Mouse (Mus musculus) heart, postnatal 25 days (tissue): ENCODE data around the gene 9230112D13Rik. TPM values are rescaled to one million over a fixed set of nuclear protein-coding genes. Genes with fewer than 3 reads are reported as not detected.
A peak's percentile ranks its signal among the peaks of the same experiment; 100 is the strongest.

Experiments used
- DNase-seq: peaks from one replicate; pipeline ENCODE4 v3.0.0; 2022; ENCODE audit warnings: low spot score
- intact Hi-C: fragments of 180-260 bp; cut with DNase I; formaldehyde crosslinking; loops from one replicate; pipeline ENCODE4 v1.15.1; 2025
- total RNA-seq, 2 experiments: library from RNA; stranded (reverse); gene quantifications; 2 replicates each; pipeline ENCODE4 v1.2.3; 2021

Gene 9230112D13Rik
- total RNA-seq, 2 experiments from 2014 or later: not detected

DNA sequence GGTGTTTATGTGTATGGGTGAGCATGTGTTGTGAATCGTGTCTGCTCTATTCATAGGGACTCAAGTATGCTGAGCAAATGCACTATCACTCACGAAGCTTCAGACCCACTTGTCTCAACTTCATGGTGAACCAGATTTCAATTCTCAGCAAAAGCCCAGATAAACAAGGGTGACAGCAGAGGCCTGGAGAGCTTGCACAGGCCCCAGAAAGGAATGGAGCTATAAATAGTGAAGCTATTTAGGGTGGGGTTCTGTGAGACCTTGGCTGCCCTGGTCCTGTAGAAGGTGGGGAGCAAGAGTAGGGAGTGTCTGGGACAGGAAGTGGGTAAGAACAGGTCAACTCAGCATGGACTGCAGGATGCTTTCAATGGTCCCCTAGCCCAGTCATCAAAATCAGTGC, 21.9 kb upstream of the 9230112D13Rik start:
- DNase-seq: no peak

DNA sequence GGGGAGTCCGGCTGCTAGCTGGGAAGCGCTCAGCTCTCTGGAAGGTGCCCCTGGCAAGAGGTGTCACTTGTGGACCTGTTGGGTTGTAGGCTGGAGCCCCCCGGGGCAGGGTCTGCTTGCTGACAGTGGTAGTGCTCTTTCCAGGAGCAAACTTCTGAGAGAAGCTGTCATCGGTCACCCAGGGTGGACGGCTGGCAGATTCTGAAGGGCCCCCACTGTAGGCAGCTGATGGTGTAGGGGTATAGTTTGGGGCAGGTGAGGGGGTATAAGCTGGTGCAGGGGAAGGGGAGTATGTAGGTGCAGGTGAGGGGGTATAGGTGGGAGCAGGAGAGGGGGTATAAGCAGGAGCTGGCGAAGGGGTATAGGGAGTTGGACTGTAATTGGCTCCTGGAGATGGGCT, 21.4 kb upstream of the 9230112D13Rik start:
- intact Hi-C loops: loop anchor here (2.0 kb wide), 1 partner anchor 39 kb away; no protein-coding TSS in a partner anchor
- DNase-seq: no peak

More for the DNA sequence above, 21.9 kb upstream of the 9230112D13Rik start:
- intact Hi-C loops: loop anchor here (2.0 kb wide), 1 partner anchor 40 kb away; no protein-coding TSS in a partner anchor

DNA sequence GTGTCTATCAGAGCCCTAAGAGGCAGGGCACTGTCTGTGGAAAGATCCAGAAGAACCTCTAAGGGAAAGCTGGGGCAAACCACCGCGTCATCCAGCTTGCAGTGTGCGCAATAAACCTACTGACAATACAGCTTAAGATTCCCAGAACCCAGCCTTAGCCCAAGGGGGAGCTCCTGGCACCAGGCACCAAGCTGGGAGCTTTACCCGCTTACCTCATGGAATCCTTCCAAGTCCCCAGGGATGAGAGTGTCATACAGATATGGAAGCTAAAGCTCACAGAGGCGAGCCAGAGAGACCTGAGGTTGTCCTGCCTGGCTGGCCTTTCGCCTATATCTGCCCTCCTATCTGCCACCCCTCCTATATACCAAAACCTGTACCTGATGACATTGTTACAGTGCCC, 21.0 kb upstream of the 9230112D13Rik start:
- intact Hi-C loops: no loop called here
- DNase-seq: no peak

DNA sequence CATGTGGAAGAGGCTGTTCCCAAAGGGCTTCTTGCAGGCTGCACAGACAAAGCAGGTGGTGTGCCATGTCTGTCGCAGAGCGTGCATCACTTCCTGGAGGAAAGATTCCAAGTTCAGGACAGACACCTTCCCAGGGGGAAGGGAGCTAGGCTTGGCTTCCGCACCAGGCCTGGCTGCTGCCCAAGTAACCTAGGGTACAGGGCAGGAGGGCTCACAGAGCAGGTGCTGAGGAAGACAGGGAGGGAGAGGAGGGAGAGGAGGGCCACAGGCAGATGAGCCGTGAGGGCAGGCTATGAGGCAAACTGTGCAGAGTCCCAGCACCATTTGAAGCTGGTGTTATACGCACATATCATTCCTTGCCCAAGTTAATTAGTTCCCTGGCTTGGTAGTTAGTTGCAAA, 19.3 kb upstream of the 9230112D13Rik start:
- DNase-seq: no peak
- intact Hi-C loops: no loop called here

DNA sequence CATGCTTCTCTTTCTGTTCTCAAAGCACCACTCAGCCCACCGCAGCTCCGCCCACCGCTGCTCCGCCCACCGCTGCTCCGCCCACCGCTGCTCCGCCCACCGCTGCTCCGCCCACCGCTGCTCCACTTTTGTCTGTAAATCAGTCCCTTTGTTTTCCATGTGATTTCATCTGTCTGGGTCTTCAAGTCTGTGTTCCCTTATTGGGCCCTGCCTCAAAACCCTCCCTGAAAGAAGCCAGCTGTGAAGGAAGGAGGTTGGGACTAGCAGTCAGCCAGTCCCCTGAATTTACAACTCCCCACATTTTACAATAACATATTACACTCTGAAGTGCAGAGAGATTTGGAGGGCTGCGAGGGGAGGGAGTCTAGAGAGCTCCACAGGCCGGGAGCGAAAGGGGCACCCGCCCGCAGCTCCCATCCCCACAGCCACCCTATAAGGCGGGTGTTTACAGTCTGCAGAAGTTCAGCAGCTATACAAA, 18.1 kb upstream of the 9230112D13Rik start:
- intact Hi-C loops: no loop called here
- peak; percentile 56 for DNase-seq

DNA sequence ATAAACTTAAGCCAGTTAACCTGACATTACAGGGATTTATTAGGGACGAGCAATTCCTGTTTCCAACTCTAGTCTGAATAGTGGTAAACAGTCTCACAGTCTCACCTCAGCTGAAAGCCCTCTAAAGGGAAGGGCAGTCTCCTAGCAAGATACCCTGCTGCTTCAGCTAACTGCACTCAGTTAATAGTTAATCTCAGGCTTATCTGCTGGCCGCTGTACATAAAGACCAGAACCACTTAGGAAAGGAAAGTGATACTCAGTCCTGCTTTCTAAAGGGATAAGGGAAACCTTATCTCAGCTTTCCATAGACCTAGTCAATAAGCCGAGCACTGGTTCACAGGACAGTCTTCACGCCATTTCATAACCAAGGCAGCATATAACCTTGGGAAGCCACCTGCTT, 13.3 kb upstream of the 9230112D13Rik start:
- intact Hi-C loops: no loop called here
- no peak for DNase-seq

DNA sequence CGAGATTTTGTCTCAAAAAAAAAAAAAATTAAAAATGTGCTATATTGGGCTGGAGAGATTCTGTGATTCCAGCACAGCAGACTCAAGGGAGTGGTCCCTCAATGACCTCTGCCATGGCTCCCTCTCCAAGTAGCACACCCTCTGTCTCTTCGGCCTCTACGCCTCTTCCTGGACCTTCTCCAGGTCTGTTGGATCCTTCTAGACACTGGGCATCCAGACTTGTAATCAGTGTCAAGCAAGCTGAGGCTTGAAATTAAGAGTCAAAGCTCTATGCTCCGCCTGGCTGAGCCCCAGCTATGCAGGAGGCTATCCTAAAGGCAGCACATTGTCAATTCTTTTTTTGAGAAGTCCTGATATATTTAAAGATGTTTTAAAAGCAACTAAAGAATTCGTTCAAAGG, 10.9 kb upstream of the 9230112D13Rik start:
- DNase-seq: no peak

DNA sequence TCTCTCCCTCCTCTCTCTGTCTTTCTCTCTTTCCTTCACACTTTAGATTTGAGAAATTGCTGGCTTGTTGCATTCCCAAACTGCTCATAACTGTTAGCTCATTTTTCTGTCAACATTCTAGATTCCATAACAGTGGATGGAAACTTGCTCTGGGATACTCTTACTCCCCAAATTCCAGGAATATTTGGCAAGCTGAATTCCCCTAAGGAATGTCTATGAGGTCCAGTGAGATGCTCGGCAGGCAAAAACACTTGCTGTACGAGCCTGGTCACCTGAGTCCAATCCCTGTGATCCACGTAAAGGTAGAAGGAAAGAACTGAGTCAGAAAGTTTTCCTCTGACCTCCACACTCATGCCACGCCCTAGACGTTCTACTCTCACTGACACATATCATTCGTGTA, 9.9 kb upstream of the 9230112D13Rik start:
- intact Hi-C loops: no loop called here
- DNase-seq: no peak

More for the DNA sequence above, 10.9 kb upstream of the 9230112D13Rik start:
- intact Hi-C loops: no loop called here

DNA sequence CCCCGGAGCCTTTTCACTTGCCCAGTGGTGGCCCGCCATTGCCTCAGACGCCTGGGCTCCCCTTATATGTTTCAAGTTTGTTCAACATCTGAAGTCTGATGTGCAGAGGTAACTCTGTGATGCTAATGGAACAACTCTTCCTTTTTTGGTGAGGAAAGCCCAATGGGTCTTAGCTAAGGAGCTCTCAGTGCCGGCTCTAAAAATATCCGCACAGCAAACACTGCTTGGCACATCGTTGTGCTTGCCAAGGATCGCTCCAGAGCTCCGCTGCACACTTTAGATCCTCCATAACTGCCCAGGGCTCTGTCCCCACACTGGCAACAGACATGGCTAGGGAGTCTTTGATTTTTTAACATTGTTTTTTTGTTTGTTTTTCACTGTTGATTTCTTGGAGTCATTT, 6.2 kb upstream of the 9230112D13Rik start:
- intact Hi-C loops: no loop called here
- no peak for DNase-seq

DNA sequence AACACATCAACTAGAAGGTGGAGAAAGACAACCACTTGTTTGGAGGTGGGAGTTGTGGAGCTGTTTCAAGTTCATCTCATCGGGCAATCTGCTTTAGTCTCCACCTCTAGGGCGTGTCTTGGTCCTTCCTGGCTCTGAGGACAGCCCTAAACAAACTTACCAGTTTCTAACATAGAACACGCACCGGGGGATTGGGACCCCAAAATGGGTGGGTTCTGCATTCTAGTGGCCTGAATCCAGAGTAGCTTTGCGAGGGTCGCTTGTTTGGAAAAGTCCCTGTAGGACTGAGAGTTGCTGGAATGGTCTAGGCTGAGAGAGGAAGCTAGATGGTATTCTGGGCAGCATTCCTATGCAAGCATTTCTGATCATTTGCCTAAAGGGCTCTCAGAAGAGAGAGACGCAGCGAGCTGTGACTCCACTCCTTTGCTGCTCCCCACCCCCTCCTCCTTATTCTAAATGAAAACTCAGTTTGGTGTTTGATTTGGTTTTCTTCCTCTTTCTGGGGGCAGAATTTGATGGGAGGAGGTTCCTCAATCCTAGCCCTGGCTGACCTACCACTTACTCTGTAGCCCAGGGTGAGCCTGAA, 4.5 kb downstream of the 9230112D13Rik start:
- intact Hi-C loops: no loop called here
- DNase-seq: no peak

DNA sequence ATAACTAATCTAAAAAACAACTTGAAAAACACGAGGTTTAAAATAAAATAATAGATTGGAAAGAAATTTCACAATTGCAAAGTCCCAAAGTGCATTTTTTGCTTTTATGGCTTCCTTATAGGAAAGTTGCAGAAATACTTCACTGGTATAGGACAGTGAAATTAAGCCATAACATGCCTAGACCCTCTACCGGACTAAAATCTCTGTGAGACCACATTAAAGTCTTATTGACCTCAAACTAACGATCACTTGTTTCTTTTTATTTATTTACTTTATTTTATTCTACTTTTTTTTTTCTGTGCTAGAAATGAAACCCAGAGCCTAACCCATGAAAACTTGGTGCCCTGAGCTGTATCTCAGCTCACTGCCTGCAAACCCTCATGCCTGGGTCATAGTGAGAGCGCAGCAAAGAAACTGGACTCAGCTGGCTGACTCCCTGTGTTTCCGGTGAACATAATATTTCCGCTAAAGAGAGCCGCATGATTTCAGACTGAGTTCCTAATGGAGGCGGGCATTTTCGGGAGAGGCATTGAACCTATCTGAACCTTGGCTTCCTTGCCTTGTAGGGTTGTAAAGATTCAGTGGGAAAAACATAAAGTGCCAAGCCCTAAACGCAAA, 5.5 kb downstream of the 9230112D13Rik start:
- intact Hi-C loops: no loop called here
- no peak for DNase-seq

DNA sequence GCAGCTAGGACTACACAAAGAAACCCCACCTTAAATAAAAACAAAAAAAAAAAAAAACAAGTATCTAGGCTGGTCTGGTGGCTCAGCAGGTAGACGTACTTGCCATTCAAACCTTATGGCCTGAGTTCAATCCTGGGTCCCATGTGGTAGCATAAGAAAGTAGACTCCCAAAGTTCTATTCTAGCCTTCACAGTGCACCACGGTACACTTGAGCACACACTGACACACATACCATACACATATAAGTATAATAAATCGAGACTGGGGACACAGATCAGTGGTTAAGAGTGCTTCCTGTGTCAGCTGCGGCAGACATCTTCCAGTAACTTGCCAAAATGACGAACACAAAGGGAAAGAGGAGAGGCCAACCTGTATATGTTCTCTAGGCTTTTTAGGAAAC, 6.7 kb downstream of the 9230112D13Rik start:
- DNase-seq: no peak
- intact Hi-C loops: no loop called here

DNA sequence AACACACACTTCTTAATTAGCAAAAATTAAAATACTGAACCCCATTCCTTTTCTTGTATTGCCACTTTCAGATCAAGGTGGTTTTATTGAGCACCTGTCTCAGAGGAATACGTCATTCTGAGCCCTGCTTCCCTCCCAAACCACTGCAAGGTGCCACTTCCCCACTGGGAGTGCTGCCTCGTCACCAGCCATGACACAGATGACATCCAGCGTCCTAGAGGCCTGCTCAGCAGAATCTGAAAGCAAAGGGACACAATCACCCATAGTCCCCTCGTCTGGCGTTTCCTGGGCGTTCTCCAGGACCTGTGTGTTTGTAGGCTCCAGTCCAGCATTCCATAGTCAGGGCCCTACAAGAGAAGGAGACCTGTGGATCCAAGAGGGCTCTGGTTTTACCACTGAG, 8.5 kb downstream of the 9230112D13Rik start:
- no peak for DNase-seq
- intact Hi-C loops: no loop called here

DNA sequence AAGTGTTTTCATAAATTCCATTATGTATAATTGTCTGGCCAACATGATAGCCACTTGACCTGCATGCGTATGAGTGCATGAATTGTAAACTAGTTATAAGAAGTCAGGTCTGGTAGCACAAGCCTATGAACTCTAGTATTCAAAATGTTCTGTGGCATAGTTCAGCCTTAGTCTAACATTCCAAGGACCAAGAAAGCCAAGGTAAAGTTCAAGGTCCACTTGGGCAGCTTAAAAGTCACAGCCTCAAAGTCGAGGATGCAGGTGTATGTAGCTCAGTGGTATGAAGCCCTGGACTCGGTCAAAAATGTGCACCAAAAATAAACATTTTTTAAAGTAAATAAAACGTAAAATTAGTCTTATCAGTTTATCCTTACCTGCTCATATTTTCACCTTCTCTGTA, 10.0 kb downstream of the 9230112D13Rik start:
- intact Hi-C loops: no loop called here
- no peak for DNase-seq

DNA sequence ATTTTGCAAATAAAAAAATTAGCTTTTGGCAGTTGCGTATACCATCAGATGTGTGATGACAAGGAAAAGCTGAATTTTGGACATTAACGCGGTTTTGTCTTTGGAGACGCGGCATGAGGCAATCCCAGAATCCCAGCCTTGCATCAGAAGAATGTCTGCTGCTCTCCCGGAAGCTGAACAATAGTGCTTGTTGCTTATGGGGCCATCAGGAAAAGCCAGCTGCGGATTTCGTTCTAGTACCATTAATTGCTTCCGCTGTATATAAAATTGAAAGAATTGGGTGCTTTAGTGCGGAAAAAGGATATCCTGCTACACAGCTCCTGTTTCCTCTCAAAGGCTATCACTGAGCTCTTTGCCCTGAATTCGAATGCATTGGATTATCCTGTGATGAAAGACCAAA, 10.7 kb downstream of the 9230112D13Rik start:
- intact Hi-C loops: no loop called here
- DNase-seq: no peak

DNA sequence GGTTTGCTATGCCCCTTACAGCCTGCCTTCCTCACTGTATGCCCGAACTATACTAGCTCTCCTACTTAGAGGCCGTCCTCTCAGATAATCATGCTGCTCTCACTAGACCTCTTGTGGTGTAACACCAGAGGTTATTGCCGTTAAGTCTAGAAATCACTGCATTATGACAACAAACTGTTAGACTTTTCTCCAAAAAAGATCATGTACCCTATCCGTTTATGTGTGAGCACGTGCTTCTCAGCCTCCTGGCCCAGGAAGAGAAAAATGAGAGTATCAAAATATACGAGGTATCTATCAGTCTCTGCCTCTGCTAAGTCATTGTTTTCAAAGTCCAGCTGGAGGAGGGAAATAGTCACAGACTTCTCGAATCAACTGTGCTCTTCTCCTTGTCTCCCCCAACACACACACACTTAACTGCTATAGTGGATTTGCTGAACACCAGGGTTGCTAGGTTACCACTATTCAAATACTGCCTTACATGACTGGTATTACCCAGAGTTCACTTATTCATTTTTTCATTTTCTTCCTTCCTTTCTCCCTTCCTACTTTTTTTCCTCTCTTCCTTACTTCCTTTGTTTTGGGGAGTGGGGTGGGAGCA, 13.7 kb downstream of the 9230112D13Rik start:
- intact Hi-C loops: loop anchor here (10.0 kb wide), 1 partner anchor 194 kb away; the partner anchor contains the start of genes Glud1 and Shld2
- DNase-seq: no peak

DNA sequence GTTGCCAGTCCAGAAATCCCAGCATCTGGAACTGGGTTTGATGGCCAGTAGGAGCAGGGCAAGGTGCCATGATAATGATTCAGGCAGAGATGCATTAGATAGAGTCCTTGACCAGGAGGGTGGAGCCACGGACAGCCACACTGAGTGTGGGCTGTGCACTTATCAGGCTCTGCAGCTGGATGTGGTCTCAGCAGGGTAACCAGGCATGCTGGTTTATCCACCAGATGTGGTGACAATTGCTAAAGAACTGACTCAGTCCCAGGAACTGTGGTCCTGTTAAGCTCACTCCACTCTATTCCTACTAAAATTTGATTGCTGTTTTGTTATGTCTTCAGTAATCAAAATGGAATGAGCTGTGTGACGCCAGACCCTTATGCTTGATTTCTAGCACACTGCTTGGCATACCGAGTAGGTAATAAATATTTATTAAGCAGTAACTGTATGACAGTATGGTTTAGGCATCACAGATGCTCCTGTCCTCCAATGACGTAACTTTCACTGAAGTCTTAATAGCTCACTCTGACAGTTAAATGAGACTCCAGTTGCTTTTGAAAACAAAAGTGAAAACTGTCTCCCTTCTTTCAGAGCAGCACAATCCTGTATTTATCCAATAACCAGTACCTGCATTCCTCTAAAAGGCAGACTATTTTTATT, 14.3 kb downstream of the 9230112D13Rik start:
- intact Hi-C loops: loop anchor here (10.0 kb wide), 1 partner anchor 194 kb away; the partner anchor contains the start of genes Glud1 and Shld2
- DNase-seq: no peak

DNA sequence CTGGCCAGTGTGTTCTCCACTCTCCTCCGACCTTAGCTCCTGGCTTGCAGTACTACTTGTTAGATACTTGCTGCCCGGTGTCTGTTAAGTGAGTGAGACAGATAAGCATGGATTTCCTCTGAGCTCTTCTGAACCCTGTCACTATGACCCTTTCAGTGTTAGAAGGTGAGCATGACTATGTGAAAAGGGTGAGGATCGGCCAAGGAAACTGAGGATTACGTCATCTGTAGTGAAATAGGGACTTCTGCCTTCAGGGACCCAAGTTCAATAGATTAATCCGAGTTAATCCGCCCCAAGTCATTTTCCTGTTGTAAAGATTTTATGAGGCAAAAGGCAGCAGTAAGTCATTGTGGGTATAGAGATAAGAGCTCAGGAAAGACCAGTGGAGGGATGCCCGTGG, 17.3 kb downstream of the 9230112D13Rik start:
- DNase-seq: no peak
- intact Hi-C loops: loop anchor here (2.0 to 10.0 kb wide), 2 partner anchors 39 to 191 kb away; partner anchors contain the start of genes Glud1 and Shld2

DNA sequence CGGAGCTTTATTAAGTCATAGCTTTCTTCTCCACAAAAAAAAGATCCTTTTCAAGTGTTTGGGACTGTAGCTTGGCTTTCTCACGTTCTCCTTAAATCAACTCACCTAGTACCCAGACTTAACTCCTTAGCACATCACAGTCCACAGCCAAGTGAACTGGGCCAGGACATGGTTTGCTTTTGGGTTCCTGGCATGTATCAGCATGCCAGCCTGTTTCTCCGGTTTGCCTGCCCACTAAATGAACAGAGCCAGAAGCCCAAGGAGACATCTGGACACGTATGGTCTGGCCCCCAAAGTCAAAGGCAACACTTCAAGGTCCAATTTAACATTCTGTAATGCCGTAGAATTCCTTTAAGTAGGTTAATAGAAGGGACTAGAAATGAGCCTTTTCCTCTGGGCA, 18.2 kb downstream of the 9230112D13Rik start:
- intact Hi-C loops: loop anchor here (2.0 to 10.0 kb wide), 2 partner anchors 40 to 190 kb away; partner anchors contain the start of genes Glud1 and Shld2

DNA sequence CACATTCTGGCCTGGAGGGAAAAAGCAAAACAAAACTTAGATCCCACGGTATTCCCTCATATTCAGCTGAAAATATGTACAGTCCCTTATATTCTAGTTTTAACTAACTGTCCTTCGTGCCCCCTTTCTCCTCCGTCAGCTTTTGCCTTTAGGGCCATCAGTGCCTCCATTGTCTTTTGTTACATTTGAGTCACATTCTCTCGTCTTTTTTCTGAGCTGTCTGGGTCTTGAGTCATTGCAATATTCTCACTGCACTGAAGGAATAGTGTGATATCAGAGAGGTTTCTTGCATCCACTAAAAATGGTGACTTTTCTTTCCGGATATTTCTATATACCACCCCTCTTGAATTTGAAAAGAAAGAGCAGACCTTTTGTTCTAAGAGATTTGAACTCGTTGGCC, 18.8 kb downstream of the 9230112D13Rik start:
- DNase-seq: no peak
- intact Hi-C loops: loop anchor here (2.0 to 10.0 kb wide), 2 partner anchors 41 to 189 kb away; partner anchors contain the start of genes Glud1 and Shld2

More for the DNA sequence above, 18.2 kb downstream of the 9230112D13Rik start:
- DNase-seq: no peak
